Mouse (Mus musculus) cortical plate, adult 2 months (tissue): ENCODE measurements around the gene Zfp653.

ENCODE experiments used
- CTCF ChIP-seq: fragments of 200-500 bp; IDR thresholded peaks from 2 replicates; pipeline ENCODE4 v1.5.1; 2011; ENCODE audit warnings: mild to moderate bottlenecking, control low read depth, low read length; ENCODE audit not compliant: insufficient read depth; ENCODE audit errors: extremely low read depth
- POLR2A ChIP-seq: fragments of 200-500 bp; IDR thresholded peaks from 2 replicates; pipeline ENCODE4 v1.6.1; 2011; ENCODE audit warnings: mild to moderate bottlenecking, low read length, control low read depth; ENCODE audit not compliant: insufficient read depth; ENCODE audit errors: extremely low read depth

GRCm38 (mm10) chr9:22085022-22085834, 14.1 kb upstream of the Zfp653 start, which contains the start of gene Ecsit:
- peak; percentile 92 for TF ChIP-seq POLR2A
- no peak for TF ChIP-seq CTCF
